Mouse (Mus musculus): ENCODE data around the gene Gabbr1.

DNA sequence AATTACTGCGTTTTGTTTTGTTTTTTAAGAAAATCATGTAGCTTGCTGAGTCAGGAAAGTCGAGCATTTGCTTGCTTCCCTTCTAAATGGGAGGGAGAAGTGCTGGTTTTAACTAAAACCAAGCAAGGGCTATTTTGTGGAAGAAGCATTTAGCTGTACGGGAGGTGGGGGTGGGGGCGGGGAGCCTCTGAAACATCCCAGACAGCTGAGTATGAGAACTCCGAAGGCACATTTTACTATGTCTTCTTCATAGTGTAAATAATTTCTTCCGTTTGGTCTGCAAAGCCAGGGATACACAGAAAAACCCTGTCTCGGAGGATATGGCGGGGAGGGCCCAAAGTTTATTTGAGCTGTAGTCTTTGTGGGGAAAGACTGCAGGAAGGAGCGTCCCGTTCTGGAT is 17.6 kb upstream of the Gabbr1 start:
- no peak for TF ChIP-seq CTCF (conservative IDR thresholded peaks at IDR 0.05 in 1 of 2, IDR thresholded peaks at IDR 0.05 in 1 of 2; ENCODE audit: low read depth in 2 of 2, low read length in 2 of 2)
- no peak for TF ChIP-seq SMC3 (IDR thresholded peaks at IDR 0.05; ENCODE audit: low read depth, low read length)
- TF ChIP-seq EP300 (IDR thresholded peaks at IDR 0.05; ENCODE audit: low read length): no peak
- no peak for TF ChIP-seq POLR2A (IDR thresholded peaks at IDR 0.05; ENCODE audit: low read depth, low read length)
